Mouse (Mus musculus) forebrain, embryonic 14.5 days (tissue): ENCODE measurements around the gene Krtap15. TPM values are rescaled to one million over a fixed set of nuclear protein-coding genes. Genes with fewer than 3 reads are reported as not detected.

ENCODE experiments used
- ATAC-seq: fragments of 200-750 bp; cut with Nextera tagmentation; 2 replicates; pipeline ENCODE4 v1.8.0; 2017; ENCODE audit warnings: mild to moderate bottlenecking, moderate library complexity
- DNase-seq: peaks from one replicate; pipeline ENCODE4 v3.0.0-alpha.2; 2015; ENCODE audit warnings: low spot score
- H3K27ac ChIP-seq: fragments of 300-500 bp; sonication (generic); 2 replicates; pipeline ENCODE4 v1.5.1; 2014; ENCODE audit warnings: low read depth, mild to moderate bottlenecking, control low read depth, low read length, moderate library complexity
- H3K27me3 ChIP-seq: fragments of 300-500 bp; sonication (generic); replicated peaks from 2 replicates; pipeline ENCODE4 v1.6.1; 2014; ENCODE audit warnings: low read length, control low read depth, mixed read lengths; ENCODE audit not compliant: control insufficient read depth, insufficient read depth
- H3K36me3 ChIP-seq: fragments of 300-500 bp; sonication (generic); 2 replicates; pipeline ENCODE4 v1.6.1; 2014; ENCODE audit warnings: low read length, control low read depth; ENCODE audit not compliant: control insufficient read depth, insufficient read depth
- H3K4me1 ChIP-seq: fragments of 300-500 bp; sonication (generic); 2 replicates; pipeline ENCODE4 v1.6.1; 2014; ENCODE audit warnings: antibody characterized with exemption, low read length, control low read depth; ENCODE audit not compliant: control insufficient read depth, insufficient read depth
- H3K4me2 ChIP-seq: fragments of 300-500 bp; sonication (generic); 2 replicates; pipeline ENCODE4 v1.6.1; 2014; ENCODE audit warnings: mild to moderate bottlenecking, control low read depth, low read length
- H3K4me3 ChIP-seq: fragments of 300-500 bp; sonication (generic); 2 replicates; pipeline ENCODE4 v1.5.1; 2014; ENCODE audit warnings: low read depth, low read length, control low read depth
- H3K9ac ChIP-seq: fragments of 300-500 bp; sonication (generic); 2 replicates; pipeline ENCODE4 v1.6.1; 2014; ENCODE audit warnings: mild to moderate bottlenecking, low read length, control low read depth, moderate library complexity
- H3K9me3 ChIP-seq: fragments of 300-500 bp; sonication (generic); replicated peaks from 2 replicates; pipeline ENCODE4 v1.6.1; 2016; ENCODE audit warnings: low read length, control low read depth, mixed read lengths; ENCODE audit not compliant: control insufficient read depth
- WGBS: fragments of 180-500 bp; shearing (Covaris S2); extraction: QIAGEN DNeasy Blood & Tissue Kit; methylation state at CpG from one replicate; pipeline ENCODE4 v1.1.7; 2014; 5-methylcytosine and 5-hydroxymethylcytosine counted together
- polyA plus RNA-seq: library from polyadenylated mRNA; unstranded; fragments of >200 nt; fragmentation: Nextera tagmentation; extraction: Ambion mirVana; gene quantifications from 2 replicates; pipeline ENCODE4 v1.2.1, GENCODE M21; 2014

Krtap15 gene
- polyA plus RNA-seq, 1 experiment from 2014 or later, result not detected

DNA sequence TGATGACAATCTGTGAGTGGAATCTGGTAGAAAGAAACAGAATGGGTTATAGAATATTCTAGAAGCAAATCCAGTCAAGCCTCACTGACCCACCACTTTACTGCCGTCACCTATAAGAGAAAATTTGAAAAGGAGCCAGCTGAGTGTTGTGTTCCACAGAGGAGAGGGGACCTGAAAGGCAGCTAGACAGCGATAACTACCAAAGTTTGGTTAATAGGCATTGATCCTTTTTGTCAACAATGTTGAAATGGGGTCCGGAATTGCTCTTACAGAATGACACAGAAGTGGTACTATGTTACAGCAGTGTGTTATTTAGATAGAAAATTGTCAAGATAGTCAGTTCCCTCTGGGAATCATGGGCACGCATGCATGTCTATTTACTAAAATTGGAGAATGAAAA, 28.5 kb downstream of the Krtap15 start:
- H3K27me3 ChIP-seq, result no peaks in the 10 kb centered on the region
- no peak for ATAC-seq
- H3K27ac ChIP-seq, result no peak overlapping the region
- DNase-seq, result no peak
- H3K9me3 ChIP-seq, result no peaks in the 10 kb centered on the region
- H3K4me3 ChIP-seq, result no peak overlapping the region
- no peak overlapping the region for H3K9ac ChIP-seq
- no peaks in the 10 kb centered on the region for H3K36me3 ChIP-seq
- no peak overlapping the region for H3K4me2 ChIP-seq
- no peaks in the 10 kb centered on the region for H3K4me1 ChIP-seq
- WGBS, result 86% methylated on average over 4 of the region's 4 CpGs

DNA sequence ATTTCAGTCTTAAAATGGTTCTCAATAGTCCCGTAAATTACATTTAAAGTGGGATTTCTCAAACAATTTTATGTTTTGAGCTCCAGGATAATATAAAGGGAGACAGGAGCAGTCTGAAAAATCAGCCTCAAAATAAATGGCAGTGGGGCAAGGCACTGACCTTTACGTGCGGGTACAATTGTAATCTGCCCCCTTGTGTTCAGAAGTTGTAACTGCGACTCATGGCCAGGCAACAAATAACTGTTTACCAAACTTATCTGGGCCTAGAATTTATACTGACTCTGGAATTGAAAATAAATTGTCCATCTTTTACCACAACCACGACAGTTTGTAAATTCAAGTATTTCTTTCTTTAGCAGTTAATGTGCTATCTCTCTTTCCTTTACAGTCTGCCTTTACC, 31.4 kb downstream of the Krtap15 start:
- Histone ChIP-seq H3K27me3 (no peaks in the 10 kb centered on the region), H3K4me3 (no peak overlapping the region), H3K9ac (no peak overlapping the region), H3K4me1 (no peaks in the 10 kb centered on the region), H3K4me2 (no peak overlapping the region), H3K9me3 (no peaks in the 10 kb centered on the region), H3K27ac (no peak overlapping the region), H3K36me3 (no peaks in the 10 kb centered on the region)
- no peak for ATAC-seq
- peak; percentile 51 for DNase-seq
- whole genome bisulfite sequencing, result 11% methylated on average over 5 of the region's 5 CpGs

DNA sequence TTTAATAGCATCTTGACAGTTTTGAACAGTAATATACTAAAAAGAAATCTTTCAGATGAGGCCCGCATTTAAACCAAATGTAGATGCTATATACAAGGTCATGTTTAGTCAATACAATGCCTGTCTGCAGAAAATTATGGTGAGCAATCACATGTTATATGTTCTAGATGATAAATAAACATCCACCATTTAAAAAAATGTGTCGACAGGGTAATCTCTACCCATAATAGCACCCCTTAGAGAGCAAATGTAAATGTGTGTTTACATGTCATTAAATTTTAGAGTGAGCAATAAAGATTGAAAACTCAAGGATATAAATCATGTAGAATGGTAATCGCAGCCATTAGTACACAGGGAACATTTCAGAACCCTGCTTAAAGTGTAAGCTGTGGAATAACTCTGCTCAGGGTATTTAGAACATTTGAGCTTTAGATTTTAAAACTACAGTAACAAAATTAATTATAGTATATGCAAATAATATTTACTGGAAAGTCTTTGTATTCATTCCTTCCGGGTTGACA, 44.9 kb downstream of the Krtap15 start:
- H3K4me2 ChIP-seq, result no peak overlapping the region
- no peak overlapping the region for H3K27ac ChIP-seq
- no peaks in the 10 kb centered on the region for H3K4me1 ChIP-seq
- H3K4me3 ChIP-seq, result no peak overlapping the region
- no peak overlapping the region for H3K9ac ChIP-seq
- 89% methylated on average over 4 of the region's 4 CpGs for WGBS
- no peak for DNase-seq
- ATAC-seq, result no peak
- no peaks in the 10 kb centered on the region for H3K27me3 ChIP-seq
- no peaks in the 10 kb centered on the region for H3K9me3 ChIP-seq
- no peaks in the 10 kb centered on the region for H3K36me3 ChIP-seq

DNA sequence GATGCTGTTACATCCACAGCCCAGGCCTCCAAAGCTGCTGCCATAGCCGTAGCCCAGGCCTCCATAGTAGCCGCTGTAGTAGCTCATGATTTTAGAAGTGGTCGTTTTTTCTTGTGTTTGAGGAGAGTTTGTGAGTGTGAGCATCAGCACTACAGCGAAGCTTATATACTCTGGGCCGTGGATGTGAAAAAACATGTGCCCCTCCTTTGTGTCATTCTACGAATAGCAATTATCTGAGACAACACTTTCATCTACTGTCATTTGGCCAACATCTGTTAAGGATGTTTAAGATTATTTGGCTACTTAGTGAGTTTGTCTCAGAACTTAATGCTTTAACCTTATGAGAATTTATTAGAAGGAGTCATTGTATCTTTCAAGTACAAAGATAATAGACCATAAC, 49.3 kb downstream of the Krtap15 start, which contains the start of gene Krtap19-1:
Gene Krtap19-1 (minus strand): TSS at position 101 of the 400 bp plus-strand sequence.
- Histone ChIP-seq H3K36me3 (no peaks in the 10 kb centered on the region), H3K9ac (no peak within 1 kb of the TSS), H3K27me3 (no peaks in the 10 kb centered on the region), H3K4me2 (no peak within 1 kb of the TSS), H3K4me3 (no peak within 1 kb of the TSS), H3K27ac (no peak within 1 kb of the TSS), H3K9me3 (no peaks in the 10 kb centered on the region), H3K4me1 (no peaks in the 10 kb centered on the region)
- ATAC-seq (no peak), DNase-seq (no peak)
- WGBS, result 87% methylated on average over 6 of the region's 6 CpGs

DNA sequence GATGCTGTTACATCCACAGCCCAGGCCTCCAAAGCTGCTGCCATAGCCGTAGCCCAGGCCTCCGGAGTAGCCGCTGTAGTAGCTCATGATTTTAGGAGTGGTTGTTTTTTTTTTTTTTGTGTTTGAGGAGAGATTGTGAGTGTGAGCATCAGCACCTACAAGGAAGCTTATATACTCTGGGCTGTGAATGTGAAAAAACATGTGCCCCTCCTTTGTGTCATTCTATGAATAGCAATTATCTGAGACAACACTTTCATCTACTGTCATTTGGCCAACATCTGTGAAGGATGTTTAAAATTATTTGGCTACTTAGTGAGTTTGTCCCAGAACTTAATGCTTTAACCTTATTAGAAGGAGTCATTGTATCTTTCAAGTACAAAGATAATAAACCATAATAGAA, 54.2 kb downstream of the Krtap15 start, which contains the start of gene Krtap19-2:
Gene Krtap19-2 (minus strand): TSS at position 101 of the 400 bp plus-strand sequence.
- Histone ChIP-seq H3K4me3 (no peak within 1 kb of the TSS), H3K9ac (no peak within 1 kb of the TSS), H3K4me1 (no peaks in the 10 kb centered on the region), H3K27me3 (no peaks in the 10 kb centered on the region), H3K9me3 (no peaks in the 10 kb centered on the region), H3K27ac (no peak within 1 kb of the TSS), H3K36me3 (no peaks in the 10 kb centered on the region), H3K4me2 (no peak within 1 kb of the TSS)
- no peak for DNase-seq
- WGBS, result 92% methylated on average over 3 of the region's 3 CpGs
- no peak for ATAC-seq

DNA sequence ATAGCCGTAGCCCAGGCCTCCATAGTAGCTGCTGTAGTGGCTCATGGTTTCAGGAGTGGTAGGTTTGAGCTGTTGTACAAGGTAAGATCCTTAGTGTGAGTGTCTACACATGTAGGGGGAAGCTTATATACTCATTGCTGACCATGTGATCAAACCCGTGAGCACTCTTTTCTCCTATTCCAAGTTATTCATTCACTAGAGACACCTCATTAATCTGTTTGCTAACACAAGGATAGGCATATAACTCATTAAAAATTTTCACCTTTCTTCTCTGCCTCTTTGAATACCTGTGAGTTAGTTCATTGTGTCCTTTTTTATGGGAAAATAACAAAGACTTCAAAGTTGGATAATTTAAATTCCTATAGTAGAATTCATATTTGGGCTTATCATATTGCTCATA, 57.9 kb downstream of the Krtap15 start, which contains the start of gene Krtap19-3:
Gene Krtap19-3 (minus strand): TSS at position 101 of the 400 bp plus-strand sequence.
- no peaks in the 10 kb centered on the region for H3K9me3 ChIP-seq
- no peak within 1 kb of the TSS for H3K4me2 ChIP-seq
- no peak within 1 kb of the TSS for H3K4me3 ChIP-seq
- DNase-seq (no peak), ATAC-seq (no peak)
- H3K27ac ChIP-seq, result no peak within 1 kb of the TSS
- H3K27me3 ChIP-seq, result no peaks in the 10 kb centered on the region
- no peaks in the 10 kb centered on the region for H3K4me1 ChIP-seq
- WGBS, result 88% methylated on average over 2 of the region's 2 CpGs
- H3K36me3 ChIP-seq, result no peaks in the 10 kb centered on the region
- H3K9ac ChIP-seq, result no peak within 1 kb of the TSS

Other genes with a start within 250 kb of the Krtap15 start
- gene Krtap24-1, start 207.9 kb upstream of the Krtap15 start, polyA plus RNA-seq, result not detected in 2 replicates
- not detected in 2 replicates for gene 2310079G19Rik, start 192.5 kb upstream of the Krtap15 start, polyA plus RNA-seq
- gene Krtap26-1, start 172.4 kb upstream of the Krtap15 start, polyA plus RNA-seq, result not detected in 2 replicates
- gene Krtap27-1, start 148.5 kb upstream of the Krtap15 start, polyA plus RNA-seq, result not detected in 2 replicates
- gene 2310061N02Rik, start 112.3 kb upstream of the Krtap15 start, polyA plus RNA-seq, result not detected in 2 replicates
- not detected in 2 replicates for gene Krtap13-1, start 91.4 kb upstream of the Krtap15 start, polyA plus RNA-seq
- not detected in 2 replicates for gene Krtap13, start 68.6 kb upstream of the Krtap15 start, polyA plus RNA-seq
- not detected in 2 replicates for gene 2310034C09Rik, start 61.4 kb upstream of the Krtap15 start, polyA plus RNA-seq
- not detected in 2 replicates for gene 2310057N15Rik, start 46.0 kb upstream of the Krtap15 start, polyA plus RNA-seq
- gene Gm5965, start 42.3 kb upstream of the Krtap15 start, polyA plus RNA-seq, result not detected in 2 replicates
- not detected in 2 replicates for gene Gm20741, start 8.0 kb upstream of the Krtap15 start, polyA plus RNA-seq
- gene Krtap14, start 5.9 kb downstream of the Krtap15 start, polyA plus RNA-seq, result not detected in 2 replicates
- not detected in 2 replicates for gene Krtap19-1, start 49.2 kb downstream of the Krtap15 start, polyA plus RNA-seq
- not detected in 2 replicates for gene Krtap19-2, start 54.1 kb downstream of the Krtap15 start, polyA plus RNA-seq
- not detected in 2 replicates for gene Krtap19-3, start 57.8 kb downstream of the Krtap15 start, polyA plus RNA-seq
- gene Krtap19-4, start 64.9 kb downstream of the Krtap15 start, polyA plus RNA-seq, result not detected in 2 replicates
- gene Krtap19-5, start 76.2 kb downstream of the Krtap15 start, polyA plus RNA-seq, result not detected in 2 replicates
- gene Krtap19-9b, start 112.0 kb downstream of the Krtap15 start, polyA plus RNA-seq, result not detected in 2 replicates
- gene Krtap16-3, start 142.7 kb downstream of the Krtap15 start, polyA plus RNA-seq, result not detected in 2 replicates
- not detected in 2 replicates for gene Krtap22-2, start 190.5 kb downstream of the Krtap15 start, polyA plus RNA-seq
- gene Gm10229, start 195.1 kb downstream of the Krtap15 start, polyA plus RNA-seq, result not detected in 2 replicates
- not detected in 2 replicates for gene Krtap6-1, start 211.5 kb downstream of the Krtap15 start, polyA plus RNA-seq
- not detected in 2 replicates for gene Gm10228, start 221.3 kb downstream of the Krtap15 start, polyA plus RNA-seq
- not detected in 2 replicates for gene Krtap6-5, start 227.7 kb downstream of the Krtap15 start, polyA plus RNA-seq
- not detected in 2 replicates for gene 1110025L11Rik, start 243.8 kb downstream of the Krtap15 start, polyA plus RNA-seq